Mouse (Mus musculus): Measurements from ENCODE around the gene Cmbl. TPM values are rescaled to one million over a fixed set of nuclear protein-coding genes. Genes with fewer than 3 reads are reported as not detected.

Cmbl gene
- polyA plus RNA-seq, 1 experiment = 6.0 TPM

DNA sequence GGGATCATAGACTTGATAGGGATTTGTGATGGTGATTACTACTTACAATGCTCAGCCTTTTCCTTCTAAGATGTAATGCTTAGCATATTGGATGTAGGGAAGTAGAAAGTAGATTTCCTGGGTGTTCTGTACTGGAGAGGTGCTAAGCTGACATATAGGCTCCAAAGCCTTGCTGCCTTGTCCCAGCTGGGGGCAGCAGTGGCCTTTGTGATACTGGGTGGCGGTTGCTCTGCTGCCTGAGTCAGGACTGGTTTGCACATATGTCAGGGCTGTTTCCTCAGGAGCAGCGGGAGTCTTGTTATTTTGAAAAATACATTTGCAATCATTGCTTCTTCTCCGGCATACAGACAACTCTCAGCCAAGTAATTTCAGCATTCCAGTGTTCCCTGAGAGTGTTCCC is 45.8 kb downstream of the Cmbl start:
- Histone ChIP-seq H3K4me1 (ENCODE audit: control insufficient read depth, insufficient read depth, low read length) (peaks cover 21% of the 10 kb centered on the region), H3K27ac (ENCODE audit: insufficient read depth, low read depth, low read length) (no peak overlapping the region), H3K4me3 (ENCODE audit: insufficient read depth, low read length) (no peak overlapping the region)
- TF ChIP-seq CTCF (IDR thresholded peaks at IDR 0.05; ENCODE audit: low read depth, low read length) (no peak), POLR2A (IDR thresholded peaks at IDR 0.05; ENCODE audit: borderline replicate concordance, low read depth, low read length) (no peak)

DNA sequence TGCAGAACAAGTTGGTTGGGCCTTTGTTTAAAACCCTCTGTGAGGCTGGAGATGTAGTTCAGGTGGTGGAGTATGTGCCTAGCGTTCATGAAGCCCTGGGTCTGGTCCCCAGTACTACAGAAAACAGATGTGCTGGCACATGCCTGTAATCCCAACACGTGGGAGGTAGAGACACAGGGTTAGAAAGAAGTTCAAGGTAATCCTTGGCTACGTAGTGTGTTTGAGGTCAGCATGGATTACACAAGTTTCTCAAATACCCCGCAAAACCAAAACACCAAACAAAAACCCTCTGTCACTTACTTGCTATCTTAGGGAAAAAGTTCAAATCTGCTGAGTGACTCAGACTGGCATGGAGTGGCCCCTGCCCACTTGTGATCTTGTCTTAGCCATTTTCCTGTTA is 46.8 kb downstream of the Cmbl start:
- TF ChIP-seq POLR2A (IDR thresholded peaks at IDR 0.05; ENCODE audit: borderline replicate concordance, low read depth, low read length) (no peak), CTCF (IDR thresholded peaks at IDR 0.05; ENCODE audit: low read depth, low read length) (no peak)
- H3K27ac ChIP-seq (ENCODE audit: insufficient read depth, low read depth, low read length) = no peak overlapping the region

DNA sequence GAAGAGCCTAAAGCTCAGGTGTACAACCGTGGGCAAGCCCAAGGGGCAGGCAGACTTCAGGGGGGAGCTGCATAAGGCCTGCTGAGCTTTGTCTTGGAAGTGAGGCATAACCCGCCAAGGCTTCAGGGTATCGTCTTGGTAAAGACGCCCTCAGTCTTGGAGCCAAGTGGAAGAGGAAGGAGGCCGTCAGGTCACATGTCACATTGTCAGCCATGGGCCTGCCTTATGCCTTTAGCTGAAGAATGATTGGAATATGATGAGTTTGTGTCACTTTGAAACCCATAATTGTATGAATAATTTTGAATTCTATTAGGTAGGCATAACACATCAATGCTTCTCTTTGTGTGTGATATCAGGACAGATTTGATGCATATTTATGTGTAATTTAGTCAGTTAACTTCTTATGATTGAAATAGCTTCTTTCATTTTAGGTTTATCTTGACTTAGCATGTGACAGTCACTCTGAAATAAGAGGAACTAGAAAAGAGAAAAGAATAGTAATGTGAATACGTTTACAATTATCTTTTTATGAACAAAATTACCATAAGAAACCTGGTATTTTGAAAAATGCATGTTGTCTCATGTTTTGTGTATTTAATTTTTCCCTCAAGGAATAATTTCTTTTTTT is 48.8 kb downstream of the Cmbl start:
- peak overlapping the region; percentile 11; the same call in 1 of the 2 replicates for H3K27ac ChIP-seq (ENCODE audit: insufficient read depth, low read depth, low read length)
- peaks cover 21% of the 10 kb centered on the region for H3K4me1 ChIP-seq (ENCODE audit: control insufficient read depth, insufficient read depth, low read length)
- H3K4me3 ChIP-seq (ENCODE audit: insufficient read depth, low read length) = no peak overlapping the region
- no peak for TF ChIP-seq POLR2A (IDR thresholded peaks at IDR 0.05; ENCODE audit: borderline replicate concordance, low read depth, low read length)
- no peak for TF ChIP-seq CTCF (IDR thresholded peaks at IDR 0.05; ENCODE audit: low read depth, low read length)

More for the DNA sequence above, 46.8 kb downstream of the Cmbl start:
- peaks cover 21% of the 10 kb centered on the region for H3K4me1 ChIP-seq (ENCODE audit: control insufficient read depth, insufficient read depth, low read length)
- H3K4me3 ChIP-seq (ENCODE audit: insufficient read depth, low read length) = no peak overlapping the region

DNA sequence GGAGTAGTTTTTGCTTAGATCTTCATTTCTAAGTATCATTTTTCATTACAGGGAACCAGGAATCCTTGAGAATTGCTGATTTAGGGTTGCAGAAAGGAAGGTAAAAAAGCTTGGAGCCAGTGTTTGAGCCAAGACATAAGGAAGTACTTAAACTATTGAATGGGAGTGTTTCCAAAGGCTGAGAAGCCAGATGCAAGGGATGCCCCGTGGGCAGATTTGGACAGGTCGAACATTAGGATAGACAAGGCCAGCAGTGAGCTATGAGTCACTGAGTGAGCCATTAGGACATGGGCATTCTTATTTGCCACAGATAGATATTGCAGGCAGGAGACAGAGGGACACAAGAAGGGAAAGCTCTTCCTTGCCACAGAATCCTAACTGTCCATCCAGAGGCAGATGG is 49.5 kb downstream of the Cmbl start:
- H3K4me3 ChIP-seq (ENCODE audit: insufficient read depth, low read length) = no peak overlapping the region
- TF ChIP-seq POLR2A (IDR thresholded peaks at IDR 0.05; ENCODE audit: borderline replicate concordance, low read depth, low read length) (no peak), CTCF (IDR thresholded peaks at IDR 0.05; ENCODE audit: low read depth, low read length) (no peak)
- H3K27ac ChIP-seq (ENCODE audit: insufficient read depth, low read depth, low read length) = no peak overlapping the region
- peaks cover 21% of the 10 kb centered on the region for H3K4me1 ChIP-seq (ENCODE audit: control insufficient read depth, insufficient read depth, low read length)

DNA sequence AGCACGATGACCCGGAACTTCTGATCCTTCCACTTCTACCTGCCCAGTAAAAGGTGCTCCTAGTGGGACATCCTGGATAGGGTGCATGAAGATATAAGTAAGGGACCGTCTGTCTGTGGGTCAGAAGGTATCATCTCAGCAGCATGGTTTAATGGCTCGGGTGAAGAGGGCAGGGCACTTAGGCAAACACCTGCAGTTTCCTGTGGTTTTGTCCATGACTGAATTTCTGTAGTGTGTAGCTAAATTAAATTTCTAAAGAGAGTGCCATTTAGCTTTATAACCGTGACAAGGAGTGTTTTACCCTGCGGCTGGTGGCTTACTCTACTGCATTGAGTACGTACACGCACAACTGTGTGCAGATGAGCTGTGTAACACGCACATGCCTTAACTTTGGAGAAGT is 52.1 kb downstream of the Cmbl start:
- H3K27ac ChIP-seq (ENCODE audit: insufficient read depth, low read depth, low read length) = no peak overlapping the region
- TF ChIP-seq CTCF (IDR thresholded peaks at IDR 0.05; ENCODE audit: low read depth, low read length) = no peak
- no peak for TF ChIP-seq POLR2A (IDR thresholded peaks at IDR 0.05; ENCODE audit: borderline replicate concordance, low read depth, low read length)
- H3K4me3 ChIP-seq (ENCODE audit: insufficient read depth, low read length) = no peak overlapping the region
- peaks cover 21% of the 10 kb centered on the region for H3K4me1 ChIP-seq (ENCODE audit: control insufficient read depth, insufficient read depth, low read length)

DNA sequence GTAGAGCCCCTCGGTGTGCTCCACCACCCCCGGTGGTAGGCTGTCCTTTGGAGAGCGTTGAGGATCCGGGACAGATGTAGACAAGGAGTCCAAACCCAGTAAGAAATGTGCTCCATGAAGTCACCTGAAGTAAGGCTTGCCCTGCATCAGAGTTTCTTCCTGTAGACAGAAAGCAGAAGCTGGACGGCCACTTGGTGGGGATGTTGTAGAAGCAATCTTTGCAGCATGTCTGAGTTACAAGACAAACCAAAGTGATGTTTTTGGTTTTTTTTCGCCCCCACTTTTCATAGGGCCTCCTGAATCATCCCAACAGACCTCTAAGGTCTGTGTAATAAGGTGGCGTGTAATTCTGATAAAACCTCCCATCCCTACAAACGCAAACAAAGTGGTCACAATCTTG is 54.3 kb downstream of the Cmbl start:
- H3K4me3 ChIP-seq (ENCODE audit: insufficient read depth, low read length) = no peak overlapping the region
- H3K4me1 ChIP-seq (ENCODE audit: control insufficient read depth, insufficient read depth, low read length) = peaks cover 8% of the 10 kb centered on the region
- H3K27ac ChIP-seq (ENCODE audit: insufficient read depth, low read depth, low read length) = no peak overlapping the region
- TF ChIP-seq POLR2A (IDR thresholded peaks at IDR 0.05; ENCODE audit: borderline replicate concordance, low read depth, low read length) = no peak
- TF ChIP-seq CTCF (IDR thresholded peaks at IDR 0.05; ENCODE audit: low read depth, low read length) = no peak

DNA sequence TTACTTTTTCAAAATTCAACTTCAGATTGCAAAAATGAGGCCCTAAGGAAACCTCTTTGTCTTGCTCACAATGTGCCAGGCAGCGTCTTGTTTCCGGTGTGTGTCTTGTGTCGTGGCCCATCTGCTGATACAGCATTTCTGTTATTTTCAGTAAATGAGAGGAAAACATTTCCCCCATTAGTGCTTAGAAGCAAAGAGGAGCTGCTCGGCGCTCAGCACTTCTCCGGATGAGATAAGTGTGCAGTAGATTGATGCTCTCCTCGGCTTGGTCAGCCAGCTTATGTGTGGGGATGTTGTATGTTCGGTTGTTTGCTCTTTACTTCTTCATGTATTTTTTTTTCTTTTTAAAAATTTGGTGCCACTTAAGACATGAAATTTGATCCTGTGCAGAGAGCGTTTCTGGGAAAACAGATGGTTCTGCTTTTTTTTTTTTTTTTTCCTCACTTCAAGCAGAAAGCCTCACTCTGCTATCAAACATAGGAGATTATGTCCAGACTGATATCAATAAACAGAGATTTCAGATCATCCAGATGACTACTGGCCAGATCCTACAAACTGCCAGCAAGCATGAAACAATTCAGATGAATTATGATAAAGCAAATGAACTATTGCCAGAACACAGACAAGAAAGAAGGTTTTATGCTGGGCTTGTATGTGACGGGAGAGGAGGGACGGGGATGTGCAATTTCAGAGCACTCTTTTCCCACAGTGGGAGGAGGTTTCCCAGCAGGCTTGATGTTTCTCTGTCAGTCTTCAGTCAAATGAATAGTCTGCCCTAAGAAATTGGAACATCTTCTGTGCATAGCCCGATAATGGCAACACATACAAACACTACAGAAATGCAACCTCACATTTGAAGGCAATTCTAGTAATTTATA is 62.3 kb downstream of the Cmbl start:
- peaks cover 10% of the 10 kb centered on the region for H3K4me1 ChIP-seq (ENCODE audit: control insufficient read depth, insufficient read depth, low read length)
- TF ChIP-seq POLR2A (IDR thresholded peaks at IDR 0.05; ENCODE audit: borderline replicate concordance, low read depth, low read length) (no peak), CTCF (IDR thresholded peaks at IDR 0.05; ENCODE audit: low read depth, low read length) (no peak)
- peak overlapping the region; percentile 85 for H3K27ac ChIP-seq (ENCODE audit: insufficient read depth, low read depth, low read length)
- peak overlapping the region; percentile 24; the same call in 1 of the 2 replicates for H3K4me3 ChIP-seq (ENCODE audit: insufficient read depth, low read length)

DNA sequence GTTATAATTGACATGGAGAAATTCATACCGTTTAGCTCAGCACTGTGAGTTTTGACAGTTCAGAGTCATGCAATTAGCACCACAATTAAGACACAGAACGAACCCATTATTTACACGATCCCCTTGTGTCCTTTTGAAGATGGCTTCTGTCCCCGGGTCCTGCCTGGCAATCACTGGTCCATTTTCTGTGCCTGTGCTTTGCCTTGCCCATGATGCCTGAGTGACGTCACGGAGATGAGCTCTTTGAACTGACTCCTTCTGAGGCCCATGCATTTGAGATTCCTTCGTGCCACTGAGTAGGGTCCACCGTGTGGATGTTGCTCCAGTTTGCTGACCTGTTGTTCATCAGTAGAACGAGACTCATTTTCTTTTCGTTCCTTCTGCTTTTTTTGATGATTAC is 63.0 kb downstream of the Cmbl start:
- Histone ChIP-seq H3K4me1 (ENCODE audit: control insufficient read depth, insufficient read depth, low read length) (peaks cover 10% of the 10 kb centered on the region), H3K4me3 (ENCODE audit: insufficient read depth, low read length) (no peak overlapping the region), H3K27ac (ENCODE audit: insufficient read depth, low read depth, low read length) (peak overlapping the region; percentile 29; the same call in 1 of the 2 replicates)
- TF ChIP-seq CTCF (IDR thresholded peaks at IDR 0.05; ENCODE audit: low read depth, low read length) (no peak), POLR2A (IDR thresholded peaks at IDR 0.05; ENCODE audit: borderline replicate concordance, low read depth, low read length) (no peak)

DNA sequence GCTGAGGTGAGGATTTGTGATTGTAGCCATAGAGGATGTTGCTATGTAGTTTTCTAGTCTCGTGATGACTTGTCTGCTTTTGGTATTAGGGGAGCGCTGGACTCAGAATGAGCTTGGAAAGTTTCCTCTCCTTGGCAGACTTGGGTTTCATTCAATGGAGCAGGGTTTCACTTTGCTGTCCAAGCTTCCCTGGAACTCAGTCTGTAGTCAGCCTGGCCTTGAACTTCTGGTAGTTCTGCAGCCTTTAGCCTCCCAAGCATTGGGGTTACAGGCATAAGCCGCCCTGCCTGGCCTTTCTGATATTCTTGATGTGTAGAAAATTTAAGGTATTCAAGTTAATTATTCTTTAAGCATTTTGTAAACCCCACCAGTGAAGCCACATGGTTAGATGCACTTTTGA is 64.4 kb downstream of the Cmbl start:
- H3K27ac ChIP-seq (ENCODE audit: insufficient read depth, low read depth, low read length) = no peak overlapping the region
- TF ChIP-seq CTCF (IDR thresholded peaks at IDR 0.05; ENCODE audit: low read depth, low read length) = no peak
- no peak for TF ChIP-seq POLR2A (IDR thresholded peaks at IDR 0.05; ENCODE audit: borderline replicate concordance, low read depth, low read length)
- H3K4me3 ChIP-seq (ENCODE audit: insufficient read depth, low read length) = no peak overlapping the region
- peaks cover 10% of the 10 kb centered on the region for H3K4me1 ChIP-seq (ENCODE audit: control insufficient read depth, insufficient read depth, low read length)

DNA sequence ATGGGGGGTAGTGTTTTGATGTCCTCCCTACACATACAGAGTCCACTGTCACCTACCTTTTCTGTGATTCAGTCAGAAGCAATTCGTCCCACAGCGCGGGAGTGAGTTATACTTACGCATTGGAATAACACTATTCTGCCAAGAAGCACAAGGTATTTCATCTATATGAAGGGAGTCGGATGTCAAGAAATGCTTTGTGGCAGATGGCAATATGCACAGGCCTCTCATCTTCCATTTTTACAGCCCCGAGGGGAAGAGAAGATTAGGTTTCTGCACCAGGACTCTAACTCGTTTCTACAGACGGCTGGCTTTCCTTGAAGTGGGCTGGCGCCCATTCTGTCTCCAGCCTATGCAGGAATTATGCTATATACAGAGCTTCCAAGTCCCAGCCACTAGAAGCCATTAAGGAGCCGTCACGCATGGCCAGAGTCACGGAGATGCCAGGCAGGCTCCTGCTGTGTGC is 66.2 kb downstream of the Cmbl start:
- no peak for TF ChIP-seq POLR2A (IDR thresholded peaks at IDR 0.05; ENCODE audit: borderline replicate concordance, low read depth, low read length)
- Histone ChIP-seq H3K27ac (ENCODE audit: insufficient read depth, low read depth, low read length) (no peak overlapping the region), H3K4me3 (ENCODE audit: insufficient read depth, low read length) (no peak overlapping the region), H3K4me1 (ENCODE audit: control insufficient read depth, insufficient read depth, low read length) (peaks cover 10% of the 10 kb centered on the region)

Measured in bone marrow macrophage, adult 2 months (primary cell).